Mouse (Mus musculus) cerebellum, adult (tissue): ENCODE measurements around the gene Tas2r119.

Experiments used
- ATAC-seq: cut with Nextera tagmentation; 2 replicates; pipeline ENCODE4 v1.9.2; 2017; ENCODE audit warnings: mild to moderate bottlenecking, moderate library complexity, mixed read lengths; ENCODE audit not compliant: insufficient number of reproducible peaks, low FRiP score, low TSS enrichment

The Tas2r119 gene

DNA sequence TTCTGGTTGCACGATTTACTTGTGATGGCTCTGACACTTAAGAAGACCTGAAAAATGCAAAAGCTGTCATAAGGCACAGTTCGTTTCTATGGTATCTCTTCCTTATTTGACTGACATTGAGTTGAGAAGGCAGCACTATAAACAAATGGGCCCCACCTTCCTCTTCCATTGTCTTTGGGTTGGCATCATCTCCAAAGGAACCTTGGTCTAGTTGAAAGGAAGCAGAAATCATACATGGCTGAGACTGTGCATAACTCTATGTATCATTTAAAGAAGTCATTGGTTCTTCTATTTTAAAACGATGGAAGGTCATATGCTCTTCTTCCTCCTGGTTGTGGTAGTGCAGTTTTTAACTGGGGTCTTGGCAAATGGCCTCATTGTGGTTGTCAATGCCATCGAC, at the start of gene Tas2r119:
Gene Tas2r119, plus strand, starts transcription at position 301 of the 400 bp plus-strand sequence.
- no peak for ATAC-seq

DNA sequence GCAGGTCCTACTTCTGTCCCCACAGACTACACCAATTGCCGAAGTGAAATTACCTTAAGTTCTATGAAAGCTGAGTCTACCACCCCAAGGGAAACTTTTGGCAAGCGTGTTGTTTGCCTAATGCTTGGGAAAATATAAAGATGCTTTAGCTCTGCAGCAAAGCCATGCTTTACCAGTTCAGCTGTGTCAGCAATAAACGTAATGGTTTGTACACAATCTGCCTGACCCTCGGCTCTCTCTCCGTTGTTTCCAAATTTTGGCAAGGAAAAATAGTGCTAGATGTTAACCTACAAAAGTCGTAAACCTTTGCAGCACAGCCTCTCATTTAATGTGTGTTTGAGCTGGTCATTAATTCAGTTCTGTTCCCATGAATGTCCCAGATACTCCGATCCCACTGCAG, 44.8 kb upstream of the Tas2r119 start:
- no peak for ATAC-seq

- no peak for ATAC-seq
Observed at GRCm38 (mm10) chr15:32141657-32142056, 35.4 kb upstream of the Tas2r119 start.

DNA sequence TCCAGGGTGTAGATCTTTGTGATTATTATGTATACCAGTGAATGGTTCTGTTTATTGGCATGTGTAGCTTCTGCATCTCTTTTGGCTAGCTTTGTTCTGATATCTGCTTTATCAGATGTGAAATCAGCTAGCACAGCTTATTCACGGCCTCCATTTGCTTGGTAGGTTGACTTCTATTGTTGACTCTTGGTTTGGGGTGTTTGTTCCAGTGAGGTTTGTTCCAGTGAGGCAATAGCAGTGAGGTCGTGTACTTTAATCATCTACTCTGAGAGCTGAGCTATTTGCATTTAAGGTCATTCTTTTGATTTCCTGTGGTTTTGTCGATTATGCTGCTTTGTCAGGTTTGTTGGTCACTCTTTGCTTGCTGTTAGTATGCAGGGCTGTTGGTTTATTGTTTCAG, 32.8 kb upstream of the Tas2r119 start:
- no peak for ATAC-seq

DNA sequence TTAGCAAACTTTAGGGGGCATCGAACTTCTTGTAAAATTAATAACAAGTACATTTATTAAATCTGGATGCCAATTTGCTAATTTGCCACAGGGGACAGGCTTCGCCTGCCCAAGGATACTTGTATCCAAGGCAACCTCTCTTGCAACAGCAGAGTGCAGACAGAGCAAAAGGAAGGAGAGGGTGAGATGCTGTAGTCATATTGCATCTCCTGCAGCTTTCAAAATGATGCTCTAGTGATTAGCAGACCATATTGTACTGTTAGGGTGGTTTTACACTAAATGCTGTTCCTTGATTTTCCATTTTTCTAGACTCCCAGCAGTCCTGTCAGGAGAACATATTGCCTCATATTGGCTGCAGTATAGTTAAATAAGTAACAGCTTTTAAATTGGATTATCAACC, 23.7 kb upstream of the Tas2r119 start:
- ATAC-seq, result no peak

- no peak for ATAC-seq
Observed at GRCm38 (mm10) chr15:32153857-32154449, 23.1 kb upstream of the Tas2r119 start.

GRCm38 (mm10) chr15:32156126-32156525, 21.0 kb upstream of the Tas2r119 start:
- no peak for ATAC-seq

GRCm38 (mm10) chr15:32160281-32160680, 16.8 kb upstream of the Tas2r119 start:
- no peak for ATAC-seq

DNA sequence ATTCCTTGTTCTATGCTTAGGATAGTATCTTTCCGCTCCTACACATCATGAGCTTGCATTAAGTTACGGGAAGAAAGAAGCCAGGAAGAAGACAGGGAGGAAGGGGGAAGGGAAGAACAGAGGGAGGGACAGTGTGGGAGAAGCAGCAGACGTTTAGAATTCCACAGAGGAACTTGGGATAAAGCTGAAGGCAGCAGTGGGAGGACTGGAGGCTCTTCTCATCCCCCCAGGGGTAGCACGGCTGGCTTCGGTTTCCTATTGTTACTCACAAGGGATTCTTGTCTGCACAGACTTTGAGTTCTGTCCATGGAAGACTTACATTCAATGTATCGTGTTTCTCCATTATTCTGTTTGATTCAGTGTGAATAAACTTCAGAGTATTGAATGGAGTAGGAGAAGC, 5.3 kb upstream of the Tas2r119 start:
- no peak for ATAC-seq

DNA sequence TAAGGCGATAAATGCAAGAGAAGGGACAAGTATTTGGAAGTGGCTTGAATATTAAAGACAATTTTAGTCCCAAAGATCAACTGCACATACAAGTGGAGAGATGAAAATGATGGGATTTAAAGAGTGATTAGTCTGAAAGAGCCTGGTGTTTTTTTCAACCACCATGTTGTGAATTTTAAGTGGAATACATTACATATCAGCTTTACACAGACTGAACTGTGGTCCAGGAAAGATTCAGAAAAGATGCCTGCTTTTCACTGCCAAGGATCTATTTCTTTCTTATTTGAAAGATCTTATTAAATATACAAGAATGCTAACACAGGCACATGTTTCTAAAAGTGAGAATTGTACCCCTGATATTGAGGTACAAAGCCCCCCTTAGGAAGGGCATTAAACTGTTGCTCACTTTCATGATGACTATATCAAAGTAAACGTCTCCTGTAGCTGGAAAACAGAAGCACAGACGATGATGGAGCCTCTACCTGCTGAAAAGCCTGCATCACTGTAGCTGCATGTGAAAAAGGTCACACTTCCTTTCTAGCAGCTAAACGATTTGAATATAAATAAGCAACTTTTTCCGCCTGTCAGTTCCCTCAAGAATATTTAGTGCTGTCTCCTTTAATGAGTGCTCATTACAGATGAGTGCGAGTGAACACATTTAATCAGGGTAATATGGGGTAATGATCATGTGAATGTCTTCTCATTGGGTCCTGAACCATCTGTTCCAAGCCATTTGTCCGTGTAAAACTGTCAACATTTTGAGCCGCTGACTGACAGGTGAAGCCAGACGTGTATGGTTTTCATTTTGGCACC, 4.7 kb upstream of the Tas2r119 start:
- ATAC-seq, result no peak

- no peak for ATAC-seq
Observed at GRCm38 (mm10) chr15:32172988-32173329, 4.1 kb upstream of the Tas2r119 start.

DNA sequence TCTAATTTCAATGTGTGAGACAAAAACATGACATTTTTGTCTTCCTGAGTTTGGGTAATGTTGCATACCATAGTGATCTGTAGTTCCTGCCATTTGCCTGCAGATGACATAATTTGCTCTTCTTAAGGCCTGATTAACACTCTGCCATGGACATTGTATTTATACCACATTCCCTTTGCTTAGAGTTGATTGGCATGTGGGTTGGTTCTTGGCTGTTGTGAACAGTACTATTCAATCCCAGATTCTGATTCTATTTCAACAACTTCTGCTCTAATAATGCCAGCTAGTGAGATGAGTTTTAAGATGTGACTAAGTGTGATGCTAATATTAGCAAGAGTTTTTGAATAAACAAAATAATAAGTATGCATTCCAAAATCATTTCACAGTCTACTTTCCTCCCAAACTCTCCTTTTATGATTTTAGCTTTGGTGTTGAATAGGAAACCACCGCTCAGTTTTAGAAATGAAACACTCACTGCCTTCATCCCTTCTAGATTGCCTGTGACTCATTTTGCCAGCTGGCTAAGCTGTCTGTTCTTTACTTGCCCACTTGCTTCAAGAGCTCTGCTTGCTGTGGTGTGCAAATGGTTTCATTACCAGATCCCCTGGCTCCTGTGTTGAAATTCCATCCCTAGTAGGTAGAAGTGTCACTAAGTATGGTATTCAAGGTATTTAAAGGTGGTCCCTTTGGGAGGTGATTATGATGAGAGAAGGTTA, 3.1 kb downstream of the Tas2r119 start:
- ATAC-seq, result no peak

GRCm38 (mm10) chr15:32182026-32182425, 4.9 kb downstream of the Tas2r119 start:
- ATAC-seq, result no peak

DNA sequence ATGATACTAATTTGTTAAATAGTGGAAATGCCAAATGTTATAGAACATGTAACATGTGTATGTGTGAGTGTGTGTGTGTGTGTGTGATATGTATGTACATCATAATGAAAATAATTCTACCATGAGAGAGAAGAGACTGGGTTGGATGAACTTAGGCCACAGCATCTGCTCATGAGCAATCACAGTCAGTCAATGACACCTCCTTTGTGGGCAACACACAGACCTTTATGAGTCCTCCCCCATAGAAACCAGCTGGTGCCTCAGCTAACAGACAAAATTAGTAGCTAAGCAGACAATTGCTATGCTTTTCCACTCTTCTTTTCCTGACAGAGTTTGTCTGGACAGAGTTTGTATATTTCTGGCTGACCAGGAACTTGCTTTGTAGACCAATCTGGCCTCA, 7.9 kb downstream of the Tas2r119 start:
- ATAC-seq, result no peak

DNA sequence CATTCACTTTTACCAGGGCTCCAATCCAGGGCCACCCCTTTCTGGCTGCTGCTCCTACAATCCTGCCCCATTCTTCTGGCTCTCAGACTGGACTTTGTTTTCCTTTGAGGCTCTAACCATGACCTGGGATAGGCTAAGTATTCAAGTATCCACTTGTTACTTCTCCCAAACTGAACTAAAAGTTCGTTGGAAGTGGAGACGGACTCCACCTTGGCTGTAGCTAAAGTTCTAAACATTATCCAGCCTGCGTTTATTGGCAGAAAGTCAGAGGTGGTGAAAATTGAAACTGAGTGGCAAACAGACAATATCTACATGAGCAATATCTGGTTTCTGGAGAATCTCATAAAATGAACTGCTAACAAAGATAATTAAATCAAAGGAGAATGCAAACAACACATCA, 12.8 kb downstream of the Tas2r119 start:
- no peak for ATAC-seq

DNA sequence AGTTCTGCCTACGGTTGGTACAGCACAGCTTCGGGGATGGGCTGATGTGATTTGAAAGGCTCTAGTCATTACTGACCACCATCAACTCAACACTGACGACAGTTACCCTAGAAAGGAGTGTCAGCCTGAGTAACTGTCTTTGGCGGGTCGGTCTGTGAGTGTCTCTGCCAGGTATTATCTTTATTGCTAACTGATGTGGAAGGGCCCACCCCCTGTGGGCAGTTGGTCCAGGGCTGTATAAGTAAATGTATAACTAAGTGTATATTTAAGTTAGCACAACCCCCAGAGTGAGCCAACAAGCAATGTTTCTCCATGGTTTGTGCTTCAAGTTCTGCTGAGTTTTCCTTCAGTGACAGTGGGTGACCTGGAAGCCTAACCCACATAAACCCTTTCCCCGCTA, 13.3 kb downstream of the Tas2r119 start:
- ATAC-seq, result no peak

DNA sequence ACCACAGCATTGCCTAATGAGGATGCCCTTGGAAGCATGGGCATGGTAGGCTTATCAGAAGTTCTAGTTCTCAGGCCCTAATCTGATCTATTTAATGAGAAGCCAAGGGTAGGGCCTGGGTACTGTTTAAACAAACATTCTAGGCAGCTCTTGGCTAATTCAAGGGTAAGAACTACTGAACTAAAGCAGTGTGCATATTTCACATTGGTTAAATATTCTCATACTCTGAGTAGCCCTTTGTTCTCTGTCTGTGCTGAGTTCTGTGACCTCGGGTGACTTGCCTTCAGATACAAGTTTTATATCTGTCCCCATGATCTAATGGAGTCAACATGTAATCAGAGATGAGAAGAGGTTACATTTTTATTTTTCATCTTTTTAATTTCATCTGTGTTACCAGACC, 15.9 kb downstream of the Tas2r119 start:
- no peak for ATAC-seq

DNA sequence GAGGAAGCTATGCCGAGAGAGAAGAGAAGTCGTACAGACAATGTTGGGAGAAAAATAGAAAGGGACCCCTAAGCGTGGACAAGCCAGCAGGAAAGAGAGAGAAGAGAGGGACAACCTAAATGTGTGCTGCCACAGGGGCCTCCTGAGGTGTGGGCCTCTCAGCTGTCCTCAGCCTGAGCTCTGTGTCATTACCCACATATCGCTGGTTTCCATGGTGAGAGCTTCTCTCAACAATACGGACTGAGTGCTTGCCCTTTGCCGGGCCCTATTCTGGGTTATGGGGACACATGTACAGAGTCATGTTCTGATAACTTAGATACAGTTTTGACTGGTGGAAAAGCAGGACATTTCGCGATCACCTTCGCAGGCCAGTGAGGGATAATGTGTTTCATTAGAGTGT, 21.0 kb downstream of the Tas2r119 start:
- no peak for ATAC-seq

GRCm38 (mm10) chr15:32198561-32198960, 21.5 kb downstream of the Tas2r119 start:
- no peak for ATAC-seq

DNA sequence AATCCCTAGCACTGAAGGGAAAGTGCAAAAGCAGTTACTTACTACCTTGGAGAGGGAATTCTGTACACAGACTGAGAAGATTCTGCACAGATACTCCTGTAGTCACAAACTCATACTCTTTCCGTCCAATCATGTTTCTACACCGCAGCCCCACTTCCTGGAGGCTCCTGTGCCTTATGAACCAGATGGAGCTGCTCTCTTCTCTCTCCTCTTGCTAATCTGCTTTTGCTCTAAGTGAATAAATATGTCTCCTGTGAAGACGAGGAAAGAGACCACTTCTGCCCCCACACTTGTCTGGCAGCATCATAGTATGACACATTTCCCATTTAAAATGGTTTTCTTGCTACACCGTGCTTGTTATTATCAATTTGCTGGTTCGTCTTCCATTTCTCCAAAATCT, 26.2 kb downstream of the Tas2r119 start:
- ATAC-seq, result no peak

- 0 out of 2 replicates have a peak, but pooled peaks have one; percentile 31 for ATAC-seq
Observed at GRCm38 (mm10) chr15:32204908-32205307, 27.8 kb downstream of the Tas2r119 start.
